Mouse (Mus musculus): ENCODE data around the gene Muc1. TPM values are rescaled to one million over a fixed set of nuclear protein-coding genes. Genes with fewer than 3 reads are reported as not detected.

Muc1 gene
- polyA plus RNA-seq, 1 experiment from 2014 or later = not detected

GRCm38 (mm10) chr3:89195979-89196877 is 32.6 kb upstream of the Muc1 start:
- H3K4me3 ChIP-seq = peak overlapping the region; percentile 56
- H3K4me1 ChIP-seq = peaks cover 23% of the 10 kb centered on the region
- peak overlapping the region; percentile 67 for H3K9ac ChIP-seq
- peak overlapping the region; percentile 78 for H3K27ac ChIP-seq
- H3K4me2 ChIP-seq = peak overlapping the region; percentile 82
- 8% methylated on average over 33 of the region's 33 CpGs for WGBS (ENCODE audit: insufficient replicate concordance)
- peak; percentile 92 for ATAC-seq
- H3K36me3 ChIP-seq = no peaks in the 10 kb centered on the region
- H3K9me3 ChIP-seq (replicated peaks) = no peaks in the 10 kb centered on the region
- peaks cover 4% of the 10 kb centered on the region; the same call in 1 of the 2 replicates for H3K27me3 ChIP-seq (replicated peaks)

GRCm38 (mm10) chr3:89199839-89200238 is 29.0 kb upstream of the Muc1 start:
- no peak overlapping the region for H3K4me3 ChIP-seq
- H3K9me3 ChIP-seq (replicated peaks) = no peaks in the 10 kb centered on the region
- peaks cover 4% of the 10 kb centered on the region; the same call in 1 of the 2 replicates for H3K27me3 ChIP-seq (replicated peaks)
- ATAC-seq = no peak
- no peak overlapping the region for H3K9ac ChIP-seq
- H3K4me2 ChIP-seq = no peak overlapping the region
- peaks cover 33% of the 10 kb centered on the region for H3K4me1 ChIP-seq
- peaks cover 10% of the 10 kb centered on the region for H3K36me3 ChIP-seq
- no peak overlapping the region for H3K27ac ChIP-seq
- WGBS (ENCODE audit: insufficient replicate concordance) = 50% methylated on average over 3 of the region's 3 CpGs

- WGBS (ENCODE audit: insufficient replicate concordance) = 22% methylated on average over 13 of the region's 13 CpGs
- Histone ChIP-seq H3K4me2 (peak within 1 kb of the TSS; percentile 76), H3K4me3 (peak within 1 kb of the TSS; percentile 72), H3K27ac (peak within 1 kb of the TSS; percentile 59), H3K27me3 (replicated peaks) (peaks cover 4% of the 10 kb centered on the region; the same call in 1 of the 2 replicates), H3K4me1 (peaks cover 11% of the 10 kb centered on the region), H3K9me3 (replicated peaks) (no peaks in the 10 kb centered on the region), H3K9ac (peak within 1 kb of the TSS; percentile 74), H3K36me3 (peaks cover 35% of the 10 kb centered on the region)
- peak; percentile 76 for ATAC-seq
These were observed 26.4 kb upstream of the Muc1 start, which contains the start of gene Gba for GRCm38 (mm10) chr3:89202253-89203141. TSS of gene Gba (plus strand) at chr3:89202928.

GRCm38 (mm10) chr3:89203142-89203514 is 25.7 kb upstream of the Muc1 start:
- peaks cover 11% of the 10 kb centered on the region for H3K4me1 ChIP-seq
- peak overlapping the region; percentile 59 for H3K27ac ChIP-seq
- H3K27me3 ChIP-seq (replicated peaks) = no peaks in the 10 kb centered on the region; the same call in 1 of the 2 replicates
- ATAC-seq = no peak
- H3K9me3 ChIP-seq (replicated peaks) = no peaks in the 10 kb centered on the region
- H3K9ac ChIP-seq = peak overlapping the region; percentile 74
- 21% methylated on average over 5 of the region's 5 CpGs for WGBS (ENCODE audit: insufficient replicate concordance)
- H3K4me3 ChIP-seq = peak overlapping the region; percentile 72
- H3K36me3 ChIP-seq = peaks cover 42% of the 10 kb centered on the region
- H3K4me2 ChIP-seq = peak overlapping the region; percentile 76

- Histone ChIP-seq H3K36me3 (peaks cover 71% of the 10 kb centered on the region), H3K4me2 (no peak overlapping the region), H3K27ac (no peak overlapping the region), H3K4me1 (peaks cover 12% of the 10 kb centered on the region), H3K9ac (no peak overlapping the region), H3K27me3 (replicated peaks) (no peaks in the 10 kb centered on the region), H3K9me3 (replicated peaks) (no peaks in the 10 kb centered on the region), H3K4me3 (no peak overlapping the region)
- ATAC-seq = no peak
- WGBS (ENCODE audit: insufficient replicate concordance) = 81% methylated on average over 7 of the region's 7 CpGs
These were observed 22.8 kb upstream of the Muc1 start for GRCm38 (mm10) chr3:89206079-89206478.

GRCm38 (mm10) chr3:89206695-89207094 is 22.2 kb upstream of the Muc1 start:
- H3K27me3 ChIP-seq (replicated peaks) = no peaks in the 10 kb centered on the region
- H3K4me2 ChIP-seq = no peak overlapping the region
- no peak for ATAC-seq
- H3K27ac ChIP-seq = no peak overlapping the region
- H3K9me3 ChIP-seq (replicated peaks) = no peaks in the 10 kb centered on the region
- peaks cover 77% of the 10 kb centered on the region for H3K36me3 ChIP-seq
- H3K4me1 ChIP-seq = peaks cover 17% of the 10 kb centered on the region
- no peak overlapping the region for H3K4me3 ChIP-seq
- no peak overlapping the region for H3K9ac ChIP-seq
- 68% methylated on average over 2 of the region's 2 CpGs for WGBS (ENCODE audit: insufficient replicate concordance)

- ATAC-seq = no peak
- Histone ChIP-seq H3K36me3 (peaks cover 78% of the 10 kb centered on the region), H3K9me3 (replicated peaks) (no peaks in the 10 kb centered on the region), H3K27me3 (replicated peaks) (no peaks in the 10 kb centered on the region), H3K27ac (no peak overlapping the region), H3K4me1 (peaks cover 24% of the 10 kb centered on the region), H3K4me2 (no peak overlapping the region), H3K9ac (no peak overlapping the region), H3K4me3 (no peak overlapping the region)
- 90% methylated on average over 13 of the region's 13 CpGs for WGBS (ENCODE audit: insufficient replicate concordance)
These were observed 20.7 kb upstream of the Muc1 start for GRCm38 (mm10) chr3:89208075-89208657.

- WGBS (ENCODE audit: insufficient replicate concordance) = 82% methylated on average over 6 of the region's 6 CpGs
- Histone ChIP-seq H3K4me1 (peaks cover 23% of the 10 kb centered on the region), H3K36me3 (peaks cover 78% of the 10 kb centered on the region), H3K9me3 (replicated peaks) (no peaks in the 10 kb centered on the region), H3K9ac (no peak overlapping the region), H3K27ac (no peak overlapping the region), H3K4me2 (no peak overlapping the region), H3K4me3 (no peak overlapping the region), H3K27me3 (replicated peaks) (no peaks in the 10 kb centered on the region)
- ATAC-seq = no peak
These were observed 20.1 kb upstream of the Muc1 start for GRCm38 (mm10) chr3:89208736-89209135.

GRCm38 (mm10) chr3:89209731-89210130 is 19.1 kb upstream of the Muc1 start:
- H3K36me3 ChIP-seq = peaks cover 69% of the 10 kb centered on the region
- no peak overlapping the region for H3K4me3 ChIP-seq
- H3K9me3 ChIP-seq (replicated peaks) = no peaks in the 10 kb centered on the region
- ATAC-seq = no peak
- no peak overlapping the region for H3K4me2 ChIP-seq
- H3K4me1 ChIP-seq = peaks cover 29% of the 10 kb centered on the region
- H3K9ac ChIP-seq = no peak overlapping the region
- H3K27ac ChIP-seq = no peak overlapping the region
- 84% methylated on average over 7 of the region's 7 CpGs for WGBS (ENCODE audit: insufficient replicate concordance)
- H3K27me3 ChIP-seq (replicated peaks) = no peaks in the 10 kb centered on the region

- peaks cover 3% of the 10 kb centered on the region for H3K27me3 ChIP-seq (replicated peaks)
- peaks cover 34% of the 10 kb centered on the region for H3K4me1 ChIP-seq
- H3K27ac ChIP-seq = no peak overlapping the region
- no peaks in the 10 kb centered on the region for H3K9me3 ChIP-seq (replicated peaks)
- peaks cover 65% of the 10 kb centered on the region for H3K36me3 ChIP-seq
- H3K9ac ChIP-seq = no peak overlapping the region
- WGBS (ENCODE audit: insufficient replicate concordance) = 75% methylated on average over 13 of the region's 13 CpGs
- no peak overlapping the region for H3K4me2 ChIP-seq
- ATAC-seq = no peak
- H3K4me3 ChIP-seq = no peak overlapping the region
These were observed 18.7 kb upstream of the Muc1 start for GRCm38 (mm10) chr3:89210162-89210561.

- Histone ChIP-seq H3K4me3 (no peak overlapping the region), H3K27ac (no peak overlapping the region), H3K27me3 (replicated peaks) (peaks cover 9% of the 10 kb centered on the region), H3K4me1 (peaks cover 39% of the 10 kb centered on the region), H3K4me2 (no peak overlapping the region), H3K36me3 (peaks cover 59% of the 10 kb centered on the region), H3K9ac (no peak overlapping the region), H3K9me3 (replicated peaks) (no peaks in the 10 kb centered on the region)
- no peak for ATAC-seq
- WGBS (ENCODE audit: insufficient replicate concordance) = 70% methylated on average over 7 of the region's 7 CpGs
These were observed 18.1 kb upstream of the Muc1 start for GRCm38 (mm10) chr3:89210731-89211130.
